Mouse (Mus musculus) MEL (cell line): ENCODE results near the gene Smurf2. TPM values are rescaled to one million over a fixed set of nuclear protein-coding genes. Genes with fewer than 3 reads are reported as not detected.

Experiments used
- DNase-seq: peaks from one replicate; pipeline ENCODE4 v3.0.0; 2011; ENCODE audit warnings: low read depth, low spot score
- H3K27ac ChIP-seq: 2 replicates; pipeline ENCODE4 v1.5.1; 2012; ENCODE audit warnings: low read depth, mild to moderate bottlenecking, control low read depth, low read length, moderate library complexity; ENCODE audit not compliant: control insufficient read depth
- H3K27me3 ChIP-seq, 2 experiments: fragments of 150-350 bp in 1 of 2; sonication (generic) in 1 of 2; 2 replicates each; pipeline ENCODE4 v1.6.1; 2012; ENCODE audit warnings: low read length in 2 of 2, mild to moderate bottlenecking in 2 of 2, improper control_type of control experiment in 1 of 2, moderate library complexity in 1 of 2; ENCODE audit not compliant: insufficient read depth in 2 of 2, control insufficient read depth in 1 of 2
- H3K36me3 ChIP-seq, 2 experiments: 2 replicates each; pipeline ENCODE4 v1.6.1; 2012 to 2014; ENCODE audit warnings: low read length in 2 of 2, improper control_type of control experiment in 1 of 2, inconsistent platforms in 1 of 2, mild to moderate bottlenecking in 1 of 2; ENCODE audit not compliant: insufficient read depth in 2 of 2, control insufficient read depth in 1 of 2
- H3K4me1 ChIP-seq, 2 experiments: fragments of 150-350 bp in 1 of 2; sonication (generic) in 1 of 2; 2 replicates each; pipeline ENCODE4 v1.6.1; 2012; ENCODE audit warnings: low read length in 2 of 2, improper control_type of control experiment in 1 of 2, mild to moderate bottlenecking in 1 of 2; ENCODE audit not compliant: insufficient read depth in 2 of 2, control insufficient read depth in 1 of 2
- H3K4me3 ChIP-seq, 2 experiments: fragments of 150-350 bp in 1 of 2; sonication (generic) in 1 of 2; 2 replicates each; pipeline ENCODE4 v1.5.1; 2012; ENCODE audit warnings: low read depth in 2 of 2, low read length in 2 of 2, mild to moderate bottlenecking in 2 of 2, moderate library complexity in 2 of 2, control low read depth in 1 of 2, improper control_type of control experiment in 1 of 2; ENCODE audit not compliant: control insufficient read depth in 1 of 2, insufficient read depth in 1 of 2
- H3K79me2 ChIP-seq: 2 replicates; pipeline ENCODE4 v1.6.1; 2012; ENCODE audit warnings: mild to moderate bottlenecking, low read length, moderate library complexity; ENCODE audit not compliant: control insufficient read depth, poor library complexity, insufficient read depth
- H3K9ac ChIP-seq: 2 replicates; pipeline ENCODE4 v1.6.1; 2012; ENCODE audit warnings: low read depth, mild to moderate bottlenecking, control low read depth, low read length, moderate library complexity; ENCODE audit not compliant: control insufficient read depth, poor library complexity, severe bottlenecking
- H3K9me3 ChIP-seq: fragments of 150-350 bp; sonication (generic); replicated peaks from 2 replicates; pipeline ENCODE4 v1.6.1; 2012; ENCODE audit warnings: mild to moderate bottlenecking, low read length, improper control_type of control experiment, moderate library complexity; ENCODE audit not compliant: insufficient read depth
- BHLHE40 ChIP-seq: IDR thresholded peaks from 2 replicates; pipeline ENCODE4 v1.6.1; 2012; ENCODE audit warnings: low read depth, mild to moderate bottlenecking, inconsistent platforms, low read length, improper control_type of control experiment, borderline replicate concordance
- CHD1 ChIP-seq: IDR thresholded peaks from 2 replicates; pipeline ENCODE4 v1.6.1; 2012; ENCODE audit warnings: low read depth, mild to moderate bottlenecking, inconsistent platforms, low read length, improper control_type of control experiment
- ELF1 ChIP-seq: IDR thresholded peaks from 2 replicates; pipeline ENCODE4 v1.6.1; 2014; ENCODE audit warnings: low read depth, mild to moderate bottlenecking, inconsistent platforms, low read length, improper control_type of control experiment, moderate library complexity
- ETS1 ChIP-seq: IDR thresholded peaks from 2 replicates; pipeline ENCODE4 v1.6.1; 2012; ENCODE audit warnings: low read depth, mild to moderate bottlenecking, inconsistent platforms, low read length, improper control_type of control experiment, moderate library complexity
- GABPA ChIP-seq: IDR thresholded peaks from 2 replicates; pipeline ENCODE4 v1.6.1; 2012; ENCODE audit warnings: low read depth, mild to moderate bottlenecking, inconsistent platforms, low read length, improper control_type of control experiment, moderate library complexity
- HCFC1 ChIP-seq: IDR thresholded peaks from 2 replicates; pipeline ENCODE4 v1.6.1; 2012; ENCODE audit warnings: low read depth, mild to moderate bottlenecking, inconsistent platforms, low read length, improper control_type of control experiment, moderate library complexity
- MXI1 ChIP-seq: IDR thresholded peaks from 2 replicates; pipeline ENCODE4 v1.6.1; 2011; ENCODE audit warnings: mild to moderate bottlenecking, low read depth, low read length, improper control_type of control experiment
- NELFE ChIP-seq: IDR thresholded peaks from 2 replicates; pipeline ENCODE4 v1.6.1; 2011; ENCODE audit warnings: low read depth, low read length, improper control_type of control experiment
- POLR2A ChIP-seq, 2 experiments: IDR thresholded peaks; 2 replicates each; pipeline ENCODE4 v1.6.1; 2011 to 2012; ENCODE audit warnings: low read length in 2 of 2, mild to moderate bottlenecking in 2 of 2, control low read depth in 1 of 2, improper control_type of control experiment in 1 of 2, low read depth in 1 of 2, moderate library complexity in 1 of 2; ENCODE audit not compliant: control insufficient read depth in 1 of 2, insufficient read depth in 1 of 2, poor library complexity in 1 of 2
- RAD21 ChIP-seq: IDR thresholded peaks from 2 replicates; pipeline ENCODE4 v1.6.1; 2011; ENCODE audit warnings: mild to moderate bottlenecking, low read depth, low read length, improper control_type of control experiment
- TAL1 ChIP-seq: IDR thresholded peaks from 2 replicates; pipeline ENCODE4 v1.6.1; 2012; ENCODE audit warnings: mild to moderate bottlenecking, inconsistent platforms, low read length, moderate library complexity, mixed read lengths
- TCF12 ChIP-seq: IDR thresholded peaks from 2 replicates; pipeline ENCODE4 v1.6.1; 2014; ENCODE audit warnings: low read depth, mild to moderate bottlenecking, inconsistent platforms, low read length, improper control_type of control experiment, moderate library complexity
- UBTF ChIP-seq: IDR thresholded peaks from 2 replicates; pipeline ENCODE4 v1.6.1; 2012; ENCODE audit warnings: low read depth, mild to moderate bottlenecking, inconsistent platforms, low read length, improper control_type of control experiment, moderate library complexity, borderline replicate concordance; ENCODE audit not compliant: insufficient read depth
- USF2 ChIP-seq, 2 experiments: IDR thresholded peaks; 2 replicates each; pipeline ENCODE4 v1.6.1; 2011 to 2012; ENCODE audit warnings: improper control_type of control experiment in 2 of 2, low read length in 2 of 2, borderline replicate concordance in 1 of 2, inconsistent platforms in 1 of 2, low read depth in 1 of 2, mild to moderate bottlenecking in 1 of 2; ENCODE audit not compliant: insufficient read depth in 1 of 2
- ZMIZ1 ChIP-seq: IDR thresholded peaks from 2 replicates; pipeline ENCODE4 v1.6.1; 2012; ENCODE audit warnings: low read depth, mild to moderate bottlenecking, inconsistent platforms, low read length, improper control_type of control experiment, moderate library complexity
- polyA plus RNA-seq, 2 experiments: library from polyadenylated mRNA; stranded (reverse) in 1 of 2; unstranded in 1 of 2; fragments of >175 nt in 1 of 2; fragments of >200 nt in 1 of 2; gene quantifications; 2 replicates each; pipeline versions ENCODE4 v1.2.1 to v1.2.4; 2012; ENCODE audit warnings: low replicate concordance in 2 of 2, low read depth in 1 of 2; ENCODE audit not compliant: insufficient read length in 2 of 2, insufficient read depth in 1 of 2, missing spikeins in 1 of 2
- total RNA-seq: library from RNA; depleted of rRNA; stranded (reverse); fragments of 300-350 nt; gene quantifications from 2 replicates; pipeline ENCODE4 v1.2.3, GENCODE M21; 2012

Smurf2 gene
- total and polyA plus RNA-seq, 3 experiments: 15.5 to 67.0 (median 17.5) TPM

DNA sequence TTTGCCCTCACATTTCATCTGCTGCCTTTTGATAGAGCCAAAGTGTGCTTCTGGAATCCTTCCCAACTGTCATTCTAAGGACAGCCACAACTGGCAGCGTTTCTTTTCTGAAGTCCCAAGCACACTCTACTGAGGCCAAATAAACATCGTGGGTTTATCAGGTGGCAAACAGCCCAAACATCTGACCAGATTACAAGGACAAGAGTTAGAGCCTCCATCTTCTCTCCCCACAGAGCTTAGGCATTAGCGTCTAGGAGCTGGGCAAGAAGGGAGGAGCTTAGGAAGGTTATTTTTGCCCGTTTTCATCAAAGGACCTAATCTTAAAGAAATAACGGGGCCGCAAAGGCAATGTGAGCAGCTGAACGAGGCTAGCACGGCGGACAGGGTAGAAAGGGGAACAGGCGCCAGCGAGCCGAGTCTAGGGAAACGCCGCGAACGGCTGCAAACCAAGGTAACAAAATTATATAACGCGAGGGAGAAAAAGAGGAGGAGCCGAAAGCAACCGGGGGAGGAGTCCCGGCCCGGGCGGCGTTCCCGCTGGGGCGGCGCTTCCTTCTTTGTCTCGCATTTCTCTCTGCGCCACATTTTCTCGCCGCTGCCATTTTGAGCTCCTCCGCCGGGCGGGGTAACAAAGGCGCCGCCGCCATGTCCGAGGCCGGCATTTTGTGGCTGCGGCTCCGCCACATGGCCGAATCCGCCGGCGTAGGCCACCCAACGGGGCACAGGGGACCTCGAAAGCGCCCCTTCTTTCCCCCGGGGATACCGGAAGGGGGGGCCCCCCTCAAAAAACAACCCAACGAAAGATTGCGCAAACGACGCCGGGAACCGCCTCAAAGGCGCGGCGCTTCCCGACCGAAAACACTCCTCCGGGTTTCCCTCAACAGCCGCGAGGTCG is 133.1 kb downstream of the Smurf2 start (continued):
- TF ChIP-seq CHD1 (0 out of 2 replicates have a peak, but pooled peaks have one; percentile 70), ZMIZ1 (peak; percentile 85), TAL1 (no peak)
- TF ChIP-seq, all 39 proteins: peak for 26

DNA sequence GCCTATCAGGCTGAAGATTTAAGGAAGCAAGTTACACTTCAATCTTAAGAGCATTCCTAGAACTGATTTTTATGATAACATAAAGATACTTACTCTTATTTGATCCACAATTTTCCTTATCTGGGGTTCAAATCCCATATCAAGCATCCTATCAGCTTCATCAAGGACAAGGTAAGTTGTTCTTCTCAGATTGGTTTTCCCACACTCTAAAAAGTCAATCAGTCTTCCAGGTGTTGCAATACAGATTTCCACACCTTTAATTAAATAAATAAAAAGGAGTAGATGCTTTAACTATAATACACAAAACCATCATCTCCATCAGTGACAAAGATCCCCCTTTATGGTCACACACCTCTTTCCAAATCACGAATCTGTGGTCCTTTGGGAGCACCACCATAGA is 135.5 kb downstream of the Smurf2 start:
- no peaks in the 10 kb centered on the region for H3K9me3 ChIP-seq
- no peak overlapping the region; the same call in 1 of the 2 replicates for H3K9ac ChIP-seq
- H3K36me3 ChIP-seq: peaks cover 49 to 62% of the 10 kb centered on the region in 2 experiments
- H3K79me2 ChIP-seq: peaks cover 46% of the 10 kb centered on the region
- no peaks in the 10 kb centered on the region for H3K27me3 ChIP-seq
- H3K4me1 ChIP-seq: peaks cover under 1 to 9% of the 10 kb centered on the region in 2 experiments; a peak in 3 of 4 replicates
- no peak overlapping the region for H3K27ac ChIP-seq
- DNase-seq: no peak
- H3K4me3 ChIP-seq: no peak overlapping the region; a peak in 1 of 4 replicates
- TF ChIP-seq TCF12 (no peak), USF2 (IDR thresholded peaks at IDR 0.05; ENCODE audit: borderline replicate concordance in 1 of 2, insufficient read depth in 1 of 2, low read depth in 1 of 2, low read length in 2 of 2) (no peak), ELF1 (no peak), BHLHE40 (no peak), GABPA (no peak), RAD21 (no peak), UBTF (no peak), NELFE (no peak), HCFC1 (no peak)

DNA sequence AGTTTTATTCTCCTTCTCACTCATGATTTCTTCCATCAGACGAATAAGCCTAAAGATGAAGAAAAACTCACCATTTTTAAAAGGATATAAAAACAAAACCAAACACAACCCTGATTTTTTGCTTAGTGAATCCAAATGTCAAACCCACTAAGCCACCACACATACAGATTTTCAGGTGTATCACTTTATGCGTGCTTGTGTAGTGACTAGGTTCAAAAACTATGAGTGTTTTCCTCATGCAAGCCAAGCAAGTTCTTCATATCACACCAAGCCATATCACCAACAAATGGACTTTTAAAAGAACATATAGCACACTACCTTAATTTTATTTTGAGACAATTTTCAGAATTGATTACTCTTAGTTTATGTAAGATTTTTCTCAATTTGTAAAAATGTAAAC is 136.0 kb downstream of the Smurf2 start:
- Histone ChIP-seq H3K27ac (no peak overlapping the region), H3K9me3 (no peaks in the 10 kb centered on the region), H3K36me3 (peaks cover 49 to 62% of the 10 kb centered on the region in 2 experiments), H3K4me1 (peaks cover 0 to 9% of the 10 kb centered on the region in 2 experiments; a peak in 3 of 4 replicates)
- TF ChIP-seq ETS1 (no peak), CHD1 (no peak), RAD21 (no peak), MXI1 (no peak), POLR2A (IDR thresholded peaks at IDR 0.05; ENCODE audit: control insufficient read depth in 1 of 2, insufficient read depth in 1 of 2, low read depth in 1 of 2, low read length in 2 of 2, poor library complexity in 1 of 2) (no peak)
- TF ChIP-seq, all 39 proteins: peak for 0
- no peak for DNase-seq
- Histone ChIP-seq H3K79me2 (peaks cover 42% of the 10 kb centered on the region), H3K27me3 (no peaks in the 10 kb centered on the region), H3K4me3 (no peak overlapping the region), H3K9ac (no peak overlapping the region)
